Mouse (Mus musculus) adrenal gland, adult (tissue): ENCODE measurements around the gene Ppargc1a.

Experiments
- DNase-seq, 2 experiments: peaks; one replicate each; pipeline ENCODE4 v3.0.0; 2022 to 2023; ENCODE audit warnings: low spot score in 1 of 2; ENCODE audit not compliant: inconsistent age in 2 of 2

Ppargc1a gene

DNA sequence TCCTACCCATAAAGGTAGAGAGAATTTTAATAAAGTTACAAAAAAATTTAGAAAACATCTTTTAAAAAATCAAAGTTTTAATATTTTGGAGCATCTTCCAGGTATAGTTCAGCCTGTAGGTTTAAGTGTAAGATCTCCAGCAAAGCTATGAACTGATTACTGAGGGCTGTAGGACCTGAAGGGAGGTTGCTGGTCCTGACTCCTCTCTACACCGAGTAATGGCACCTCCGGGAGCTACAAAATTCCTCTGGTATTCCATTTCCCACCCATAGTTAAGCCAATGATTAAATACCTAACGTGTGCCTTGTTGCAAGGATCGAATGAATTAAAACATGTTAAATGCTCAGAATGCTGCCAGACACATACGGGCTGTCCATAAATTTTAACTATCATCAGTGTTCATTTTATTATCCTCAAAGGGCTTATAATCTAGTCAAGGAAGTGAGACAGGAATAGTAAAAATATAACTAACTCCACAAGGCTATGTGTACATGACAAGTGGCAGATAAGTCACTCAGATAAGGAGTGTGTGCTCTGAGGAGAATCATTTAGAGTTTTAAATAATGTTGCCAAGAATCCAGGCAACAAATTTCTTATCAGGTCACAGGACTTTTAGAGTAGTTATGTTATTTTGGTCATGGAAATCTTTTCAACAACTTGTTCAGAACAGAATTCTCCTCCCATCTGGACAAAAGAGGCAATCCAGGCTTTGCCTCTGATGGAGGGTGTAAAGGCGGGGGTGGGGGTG lies 49.9 kb downstream of the Ppargc1a start:
- no peak for DNase-seq

DNA sequence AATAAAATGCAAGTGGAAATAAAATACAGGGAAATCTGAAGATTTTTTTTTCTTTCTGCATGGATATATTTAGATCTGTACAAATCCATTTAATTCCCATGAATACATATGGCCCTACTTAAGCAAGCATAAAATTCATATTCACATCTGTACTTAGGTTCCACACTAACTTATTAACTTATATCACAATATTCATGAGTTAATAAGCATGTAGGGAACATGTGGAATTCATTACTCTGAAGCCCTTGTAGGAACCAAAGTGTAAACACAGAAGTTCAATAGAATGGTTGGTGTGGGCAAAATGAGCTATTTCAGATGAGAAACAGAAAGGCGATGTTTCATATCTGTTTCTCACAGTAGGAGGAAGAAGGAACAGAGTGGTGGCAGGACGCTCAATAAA lies 62.9 kb downstream of the Ppargc1a start:
- DNase-seq, result no peak

DNA sequence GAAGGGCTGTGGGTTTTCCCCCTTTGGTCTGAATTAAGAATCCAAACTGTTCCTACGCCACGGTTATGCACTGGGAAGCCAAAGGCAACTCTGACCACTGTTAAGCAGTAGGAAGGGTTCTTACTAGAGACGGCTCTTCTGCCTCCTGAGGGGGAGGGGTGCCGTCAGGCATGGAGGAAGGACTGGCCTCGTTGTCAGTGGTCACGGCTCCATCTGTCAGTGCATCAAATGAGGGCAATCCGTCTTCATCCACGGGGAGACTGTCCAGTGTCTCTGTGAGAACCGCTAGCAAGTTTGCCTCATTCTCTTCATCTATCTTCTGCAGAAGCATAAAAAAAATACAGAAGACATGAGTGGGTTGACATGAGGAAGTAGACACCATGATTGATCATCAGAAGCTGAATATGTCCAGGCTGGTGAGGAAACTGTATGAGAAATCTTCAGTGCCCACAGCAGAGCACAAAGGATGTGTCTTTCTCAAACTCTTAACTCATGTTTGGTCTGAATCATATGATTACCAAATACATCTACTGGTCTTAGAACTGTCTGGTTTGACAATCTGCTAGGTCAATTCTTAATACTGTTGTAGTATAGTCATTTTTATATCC lies 69.5 kb downstream of the Ppargc1a start:
- no peak for DNase-seq

DNA sequence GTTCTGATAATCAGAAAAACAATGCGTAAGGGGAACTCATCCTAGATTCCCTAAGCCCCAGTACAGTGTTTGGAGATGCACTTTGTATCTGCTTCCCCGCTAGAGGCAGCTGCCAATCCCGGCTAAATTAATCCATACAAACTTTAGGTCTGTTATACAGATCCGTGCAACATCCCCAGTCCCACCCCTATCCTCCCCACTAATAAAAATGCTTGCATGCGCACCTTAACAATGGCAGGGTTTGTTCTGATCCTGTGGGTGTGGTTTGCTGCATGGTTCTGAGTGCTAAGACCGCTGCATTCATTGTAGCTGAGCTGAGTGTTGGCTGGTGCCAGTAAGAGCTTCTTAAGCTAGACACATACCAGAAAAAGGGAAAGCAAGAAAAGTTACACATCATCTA lies 72.1 kb downstream of the Ppargc1a start:
- DNase-seq, result no peak

DNA sequence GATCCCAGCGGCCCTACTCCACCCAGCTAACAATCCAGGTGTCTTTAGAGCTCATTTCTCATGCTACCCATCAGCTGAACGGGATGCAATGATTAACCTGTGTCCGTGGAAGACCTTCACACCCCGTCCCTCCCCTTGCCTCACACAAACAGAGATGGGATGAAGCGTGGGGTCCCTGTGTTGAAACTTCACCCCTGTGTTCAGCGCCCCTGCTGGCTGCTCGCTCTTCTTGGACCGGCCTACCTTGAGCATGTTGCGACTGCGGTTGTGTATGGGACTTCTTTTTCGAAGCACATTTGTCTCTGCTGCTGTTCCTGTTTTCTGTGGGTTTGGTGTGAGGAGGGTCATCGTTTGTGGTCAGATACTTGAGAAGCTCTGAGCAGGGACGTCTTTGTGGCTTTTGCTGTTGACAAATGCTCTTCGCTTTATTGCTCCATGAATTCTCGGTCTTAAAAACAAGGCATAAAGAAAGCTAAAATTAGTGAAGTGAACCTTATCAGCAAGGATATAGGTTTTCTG lies 73.1 kb downstream of the Ppargc1a start:
- DNase-seq, result no peak

DNA sequence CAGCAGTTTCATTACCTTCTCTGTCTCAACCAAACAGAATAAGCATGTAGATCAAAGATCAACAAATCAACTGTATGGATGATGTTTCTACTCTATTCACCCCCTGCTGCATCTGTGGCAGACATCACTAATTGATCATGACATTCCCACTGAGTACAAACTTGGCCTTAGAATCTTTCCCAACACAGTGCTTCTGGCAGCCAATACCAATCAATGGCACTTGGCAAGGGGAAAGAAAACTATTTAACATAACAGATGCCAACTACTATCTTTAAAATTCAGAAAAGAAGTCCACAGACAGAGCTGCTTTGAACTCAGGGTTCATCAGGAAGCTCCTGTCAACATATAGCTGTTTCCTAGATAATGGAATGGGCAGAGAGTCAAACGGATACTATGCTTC lies 83.8 kb downstream of the Ppargc1a start:
- DNase-seq, result no peak

DNA sequence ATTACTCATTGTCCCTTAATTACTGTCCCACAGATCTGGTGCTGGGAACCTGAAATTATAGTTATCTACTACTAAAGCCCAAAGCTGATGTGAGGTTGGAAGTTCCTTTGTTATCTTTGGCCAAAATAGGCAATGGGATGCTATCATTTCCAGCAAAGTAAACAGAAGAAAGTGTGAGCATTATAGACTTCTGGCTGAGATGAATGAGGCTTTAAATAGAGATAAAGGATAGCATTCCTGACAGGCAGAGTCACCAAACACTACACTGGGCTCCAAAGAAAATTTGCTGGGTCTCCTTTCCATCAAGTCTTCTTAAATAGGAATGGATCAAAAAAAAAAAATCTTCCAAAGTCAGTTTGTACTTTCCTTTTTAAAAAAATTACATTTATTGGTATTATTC lies 87.7 kb downstream of the Ppargc1a start:
- DNase-seq, result no peak

DNA sequence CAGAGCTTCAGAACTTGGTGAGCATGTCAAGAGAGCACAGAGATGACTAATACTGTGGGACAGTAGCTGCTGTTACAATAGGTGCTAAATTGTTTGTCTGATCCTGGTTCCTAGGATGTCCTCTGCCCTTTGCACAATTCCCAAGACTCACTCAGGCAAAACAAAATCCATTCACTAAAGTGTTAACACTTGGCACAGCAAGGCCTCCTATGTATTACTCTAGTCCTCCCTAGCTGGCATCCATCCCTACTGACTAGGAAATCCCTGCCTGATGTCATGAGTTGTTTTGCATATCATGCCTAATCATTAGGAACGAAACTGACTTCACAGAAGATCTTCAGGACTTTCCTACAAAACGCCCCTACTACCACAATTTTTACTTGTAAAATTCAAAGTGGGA lies 88.1 kb downstream of the Ppargc1a start:
- DNase-seq, result no peak

DNA sequence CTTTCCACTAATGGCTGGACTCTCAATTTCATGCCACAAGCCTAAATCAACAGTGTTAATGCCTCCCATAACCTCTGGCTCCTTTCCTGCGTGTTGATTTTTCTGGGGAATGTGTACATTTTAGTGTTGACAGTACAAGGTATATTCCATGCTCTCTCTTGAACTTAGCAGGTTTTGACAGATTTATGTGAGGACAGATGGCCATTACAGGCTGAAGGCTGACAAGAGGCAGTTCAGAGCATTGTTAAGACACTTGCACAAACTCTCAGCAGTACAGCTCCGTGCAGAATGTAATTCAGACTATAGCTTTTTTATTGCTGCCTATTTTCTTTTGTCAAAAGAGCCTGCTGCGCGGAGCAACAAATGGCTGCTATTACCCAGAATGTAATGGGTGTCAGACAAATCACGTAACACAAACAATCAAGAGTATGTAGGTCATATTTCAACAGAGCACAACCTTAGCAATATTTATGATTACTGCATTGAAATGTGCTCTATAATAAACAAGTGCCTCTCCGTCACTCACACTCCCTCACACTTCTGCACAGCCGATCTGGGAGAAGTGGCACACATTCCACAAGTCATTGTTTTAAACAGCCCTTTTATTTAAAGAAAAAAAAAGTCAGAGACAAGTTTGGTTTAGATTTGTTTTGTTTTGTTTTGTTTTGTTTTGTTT lies 89.1 kb downstream of the Ppargc1a start:
- DNase-seq, result no peak

DNA sequence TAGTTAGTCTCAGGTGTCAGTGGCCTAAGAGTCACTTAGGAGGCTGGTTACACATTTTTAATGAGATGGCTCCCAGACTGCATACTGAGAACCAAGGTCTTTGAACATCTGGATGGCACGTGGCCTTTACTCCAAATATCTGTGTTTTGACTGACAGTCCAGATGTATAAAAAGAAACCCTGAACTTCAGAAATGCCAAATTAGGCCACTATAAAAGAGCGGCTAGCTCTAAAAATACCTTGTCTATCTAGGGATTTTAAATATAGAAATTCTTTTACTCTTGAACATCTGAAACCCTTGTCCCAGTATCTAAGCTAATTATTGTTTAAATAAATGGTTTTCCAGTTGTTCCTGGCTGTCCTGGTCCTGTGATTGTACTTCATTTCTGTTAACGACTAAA lies 90.4 kb downstream of the Ppargc1a start:
- no peak for DNase-seq

DNA sequence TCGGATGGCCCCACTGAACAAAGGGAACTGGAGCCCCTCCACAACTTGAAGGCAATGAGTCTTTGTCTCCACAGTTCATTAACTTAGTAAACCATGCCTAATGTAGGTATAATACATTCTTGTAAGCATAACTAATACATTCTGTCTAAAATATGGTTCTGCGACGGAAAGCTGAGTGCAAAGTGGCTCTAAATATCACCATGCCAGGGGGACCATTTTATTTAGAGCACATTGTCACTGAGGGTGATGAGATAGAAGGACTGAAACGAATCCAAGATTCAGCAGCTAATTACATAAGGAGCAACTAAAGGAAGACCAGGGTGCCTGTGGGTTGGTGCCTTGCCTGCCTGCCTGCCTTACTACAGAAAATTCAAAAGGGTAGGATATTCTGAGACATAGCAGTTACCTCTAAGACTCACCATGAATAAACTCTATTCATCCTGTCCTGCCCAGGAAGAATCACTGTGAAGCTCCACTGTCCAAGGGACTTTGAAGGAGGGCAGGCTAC lies 92.4 kb downstream of the Ppargc1a start:
- DNase-seq, result no peak

DNA sequence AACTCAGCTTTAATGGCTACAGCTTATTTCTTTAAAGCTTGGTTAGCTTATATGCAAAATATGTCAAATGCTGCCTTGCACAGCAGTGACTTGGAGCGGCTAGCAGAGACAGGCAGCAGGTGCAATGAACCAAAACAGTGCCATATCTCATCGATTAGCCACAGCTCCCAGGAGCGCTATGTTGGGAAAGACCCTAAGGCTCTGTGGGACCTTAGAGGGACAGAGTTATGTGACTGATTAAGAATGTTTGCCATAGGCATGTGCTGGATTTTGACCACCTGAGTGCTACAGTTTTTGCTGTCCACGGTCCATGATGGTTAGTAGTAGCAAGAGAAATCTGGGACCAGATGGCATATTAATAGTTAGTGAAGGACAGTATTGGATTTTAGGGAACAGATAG lies 95.9 kb downstream of the Ppargc1a start:
- no peak for DNase-seq

DNA sequence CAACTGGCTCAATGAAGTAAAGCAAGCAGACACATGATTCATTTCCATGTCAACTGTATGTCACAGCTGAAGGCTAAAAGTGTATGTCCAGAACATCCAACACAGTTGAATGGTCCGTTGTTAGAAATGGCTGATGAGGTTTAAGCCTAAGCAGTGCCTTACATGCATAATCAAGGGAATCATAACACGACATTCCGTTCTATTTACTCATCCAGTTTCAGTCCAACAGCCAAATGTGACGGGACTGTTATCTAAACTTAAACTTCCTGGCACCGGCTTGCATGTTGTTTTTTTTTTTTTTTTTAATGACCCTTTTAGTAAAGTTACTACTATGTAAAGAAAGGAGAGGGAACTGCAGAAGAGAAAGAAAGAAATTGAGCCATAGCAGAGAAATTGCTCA lies 101.5 kb downstream of the Ppargc1a start:
- no peak for DNase-seq

DNA sequence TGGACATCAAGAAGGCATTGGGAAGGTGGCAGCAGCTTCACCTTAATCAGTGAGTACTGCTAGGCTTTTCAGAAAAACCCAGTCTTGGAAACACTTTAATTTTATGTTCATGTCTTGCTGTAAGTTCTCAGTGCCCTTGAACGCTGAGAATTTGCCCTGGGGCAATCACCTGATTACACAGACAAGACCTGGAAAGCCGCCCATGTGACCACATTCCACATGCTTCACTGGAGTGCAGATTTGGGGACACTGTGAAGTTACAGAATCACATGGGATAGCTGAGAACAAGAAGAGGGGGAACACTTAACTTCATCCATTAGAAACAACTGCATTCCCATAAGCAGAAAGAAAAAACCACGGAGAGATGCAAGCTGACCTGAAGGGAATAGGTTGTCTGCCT lies 115.5 kb downstream of the Ppargc1a start:
- no peak for DNase-seq

DNA sequence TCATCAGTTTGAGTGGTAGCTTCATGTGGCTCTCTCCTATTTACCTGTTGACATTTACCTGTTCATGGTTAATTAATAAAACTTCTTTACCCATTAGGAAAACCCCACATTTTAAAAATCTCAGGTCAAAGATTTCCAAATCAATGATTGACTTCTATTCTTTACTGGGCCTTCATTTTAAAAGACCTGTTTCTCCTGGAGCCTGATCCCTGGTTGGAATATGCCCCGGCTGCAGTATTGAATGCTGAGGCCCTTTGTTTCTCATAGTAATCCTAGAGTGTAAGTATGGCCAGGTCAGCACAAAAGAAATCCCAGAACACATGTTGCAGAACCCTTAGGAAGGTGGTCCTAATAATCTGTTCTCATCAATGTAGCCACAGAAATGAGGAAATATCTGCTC lies 119.9 kb downstream of the Ppargc1a start:
- no peak for DNase-seq

DNA sequence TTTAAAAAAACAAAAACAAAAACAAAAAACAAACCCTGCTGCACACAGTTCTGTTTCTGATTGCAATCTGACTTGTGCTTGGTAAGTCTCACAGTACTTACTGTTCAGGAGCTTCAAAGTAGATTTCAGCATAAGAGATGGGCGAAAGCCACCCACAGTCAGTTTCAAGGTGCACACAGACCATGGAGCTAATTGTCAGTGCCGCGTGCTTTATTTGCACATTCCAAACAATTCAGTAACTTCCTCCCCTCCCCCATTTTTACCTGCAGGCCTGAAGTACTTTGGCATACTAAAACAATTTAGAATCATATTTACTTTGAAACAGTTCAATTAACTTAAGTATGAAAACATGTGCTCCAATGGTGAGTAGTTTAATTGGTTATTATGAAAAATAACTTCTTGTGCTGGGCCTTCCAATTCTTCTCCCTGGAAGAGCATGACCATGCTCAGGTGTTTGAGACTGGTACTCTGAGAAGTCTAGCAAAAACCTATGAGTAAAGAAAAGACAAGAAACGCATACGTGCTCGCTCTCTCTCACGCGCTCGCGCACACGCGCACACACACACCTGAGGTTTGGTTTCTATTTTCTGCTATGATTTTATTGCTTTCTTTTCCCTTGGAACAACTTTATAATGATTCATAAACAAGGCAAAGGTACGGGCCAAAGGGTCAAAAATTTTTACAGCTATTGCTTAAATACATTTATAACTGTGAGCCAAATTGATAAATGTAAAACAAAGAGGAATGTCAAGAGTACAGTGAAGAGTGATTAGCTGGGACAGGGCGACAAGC lies 121.0 kb downstream of the Ppargc1a start:
- DNase-seq, result no peak

DNA sequence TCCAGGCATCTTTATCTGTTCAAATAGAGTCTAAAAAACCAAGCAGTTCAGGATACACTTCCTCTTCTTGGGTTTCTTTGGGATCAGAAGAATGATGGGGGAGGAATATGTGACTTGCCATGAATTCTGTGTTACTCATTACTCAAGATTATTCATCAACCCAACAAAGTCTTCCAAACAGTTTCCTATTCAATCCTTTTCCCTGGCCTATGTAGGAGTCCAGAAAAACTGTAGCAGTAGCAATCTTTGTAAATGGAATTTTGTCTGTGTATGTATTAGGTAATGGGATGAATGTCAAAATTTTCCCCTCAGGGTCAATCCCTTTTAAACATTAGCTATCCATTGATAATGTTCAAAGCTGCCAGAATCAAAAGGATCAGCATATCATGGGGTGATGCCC lies 121.8 kb downstream of the Ppargc1a start:
- DNase-seq, result no peak

DNA sequence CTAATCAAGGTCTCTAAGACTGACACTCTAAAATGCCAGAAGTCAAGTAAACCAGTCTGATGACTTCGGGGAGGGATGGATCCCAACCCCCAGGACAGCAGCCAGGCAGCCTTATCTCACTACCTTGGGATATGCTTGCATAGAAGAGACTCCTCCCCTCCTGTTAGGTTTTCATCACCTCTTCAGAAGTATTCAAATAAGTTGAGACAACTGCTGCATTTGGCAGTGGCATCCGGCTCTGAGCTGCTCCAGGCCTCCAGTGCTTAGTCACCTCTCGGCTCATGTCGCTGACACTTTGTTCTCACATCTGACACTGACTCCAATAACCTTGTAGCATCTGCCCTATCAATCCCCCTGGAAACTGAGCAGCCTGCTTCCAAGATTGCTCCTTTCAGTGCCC lies 127.8 kb downstream of the Ppargc1a start:
- DNase-seq, result peak in 1 of 2 experiments; percentile 16

DNA sequence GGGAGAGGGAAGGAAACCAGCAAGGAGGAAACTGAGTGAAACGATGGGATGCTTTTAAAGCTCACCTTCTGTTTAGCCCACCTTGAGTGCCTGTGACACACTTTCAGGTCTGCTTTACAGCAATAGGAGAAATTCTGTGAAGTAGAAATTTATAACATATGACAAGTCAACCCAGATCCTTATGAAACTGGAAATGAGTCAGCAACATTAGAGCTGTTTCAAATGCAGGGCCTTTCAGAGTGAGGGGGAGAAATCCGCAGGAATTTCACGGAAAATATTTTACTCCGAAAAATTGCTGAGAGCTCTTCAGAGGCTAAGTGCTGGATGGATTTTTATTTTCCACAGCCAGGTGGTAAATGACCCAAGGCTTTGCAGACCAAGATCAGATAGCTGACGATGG lies 133.6 kb downstream of the Ppargc1a start:
- DNase-seq, result no peak

DNA sequence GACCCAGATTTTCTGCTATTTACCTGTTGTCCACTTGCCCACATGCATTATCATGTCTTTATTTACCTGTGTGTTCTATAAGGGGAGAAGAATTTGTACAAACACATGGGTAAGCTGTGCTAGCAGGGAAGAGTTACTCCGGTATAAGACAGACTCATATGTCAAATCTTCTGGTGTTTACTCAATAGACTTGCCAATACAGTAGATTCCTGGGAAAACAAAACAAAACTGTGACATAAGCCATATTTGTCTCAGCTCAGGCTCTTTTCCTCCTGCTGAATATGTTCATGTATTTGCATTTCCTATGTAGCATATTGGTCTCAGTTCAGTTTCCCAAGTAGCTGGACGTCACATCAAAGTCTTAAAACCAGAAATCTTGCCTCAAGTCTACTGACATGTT lies 135.0 kb downstream of the Ppargc1a start:
- DNase-seq, result no peak

DNA sequence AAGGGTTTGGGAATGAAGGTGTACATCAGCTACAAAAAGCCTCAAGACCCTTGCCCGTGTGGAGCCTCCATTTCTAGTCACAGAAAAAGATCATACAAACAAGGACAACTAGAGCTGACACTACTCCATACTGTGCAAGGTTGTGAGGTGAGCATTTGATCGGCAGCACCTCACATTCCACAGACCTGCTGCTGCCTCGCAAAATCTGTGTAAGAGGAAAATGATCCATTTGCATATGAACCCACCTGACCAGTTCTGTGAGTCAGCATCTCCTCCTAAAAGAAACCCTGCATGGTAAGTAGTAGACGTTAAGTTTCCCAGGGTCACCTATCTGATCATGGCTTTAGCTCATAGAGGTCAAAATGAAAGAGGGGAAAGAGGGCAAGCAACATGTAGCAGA lies 135.5 kb downstream of the Ppargc1a start:
- no peak for DNase-seq
